Mouse (Mus musculus): Measurements from ENCODE around the gene Areg.

- no peak for TF ChIP-seq MYOG (IDR thresholded peaks at IDR 0.05; ENCODE audit: control insufficient read depth, extremely low read depth, insufficient read length)
- no peak for TF ChIP-seq FOSL1 (IDR thresholded peaks at IDR 0.05; ENCODE audit: insufficient read depth, low read length, poor library complexity, severe bottlenecking)
- TF ChIP-seq CTCF (IDR thresholded peaks at IDR 0.05; ENCODE audit: control insufficient read depth, insufficient read depth, insufficient read length) = no peak
- no peak for TF ChIP-seq MYOD1 (IDR thresholded peaks at IDR 0.05; ENCODE audit: control insufficient read depth, insufficient read length, low read depth)
- TF ChIP-seq USF1 (IDR thresholded peaks at IDR 0.05; ENCODE audit: low read depth) = no peak
- no peak for TF ChIP-seq CEBPB (IDR thresholded peaks at IDR 0.05; ENCODE audit: low read depth)
- no peak for TF ChIP-seq MAX (IDR thresholded peaks at IDR 0.05)
Measured at GRCm38 (mm10) chr5:91090301-91090700, 49.1 kb upstream of the Areg start.

Measured in C2C12 (cell line).